Mouse (Mus musculus) c-Kit-negative CD71-positive TER-119-positive erythroid progenitor cells, embryonic 14.5 days (primary cell): ENCODE data around the gene Stxbp6.

Experiments used
- DNase-seq: peaks from one replicate; pipeline ENCODE4 v3.0.0-alpha.2; 2013; ENCODE audit warnings: low read depth, low spot score

The Stxbp6 gene

GRCm38 (mm10) chr12:44996274-44996673, 78.2 kb downstream of the Stxbp6 start:
- no peak for DNase-seq

GRCm38 (mm10) chr12:44993391-44993790, 81.1 kb downstream of the Stxbp6 start:
- no peak for DNase-seq

- no peak for DNase-seq
Observed at GRCm38 (mm10) chr12:44992847-44993246, 81.7 kb downstream of the Stxbp6 start.

- no peak for DNase-seq
Observed at GRCm38 (mm10) chr12:44990379-44990778, 84.1 kb downstream of the Stxbp6 start.

GRCm38 (mm10) chr12:44989011-44989410, 85.5 kb downstream of the Stxbp6 start:
- no peak for DNase-seq

- no peak for DNase-seq
Observed at GRCm38 (mm10) chr12:44987762-44988161, 86.7 kb downstream of the Stxbp6 start.

- DNase-seq: no peak
Observed at GRCm38 (mm10) chr12:44979316-44979848, 95.1 kb downstream of the Stxbp6 start.

GRCm38 (mm10) chr12:44975266-44975665, 99.2 kb downstream of the Stxbp6 start:
- DNase-seq: no peak

GRCm38 (mm10) chr12:44971477-44971876, 103.0 kb downstream of the Stxbp6 start:
- DNase-seq: no peak

- DNase-seq: no peak
Observed at GRCm38 (mm10) chr12:44967448-44967847, 107.1 kb downstream of the Stxbp6 start.

GRCm38 (mm10) chr12:44957474-44957873, 117.0 kb downstream of the Stxbp6 start:
- no peak for DNase-seq

GRCm38 (mm10) chr12:44953121-44953520, 121.4 kb downstream of the Stxbp6 start:
- DNase-seq: no peak

- no peak for DNase-seq
Observed at GRCm38 (mm10) chr12:44952072-44952471, 122.4 kb downstream of the Stxbp6 start.

GRCm38 (mm10) chr12:44950559-44950958, 124.0 kb downstream of the Stxbp6 start:
- no peak for DNase-seq

- no peak for DNase-seq
Observed at GRCm38 (mm10) chr12:44947823-44948222, 126.7 kb downstream of the Stxbp6 start.

GRCm38 (mm10) chr12:44940325-44940724, 134.2 kb downstream of the Stxbp6 start:
- no peak for DNase-seq

- DNase-seq: no peak
Observed at GRCm38 (mm10) chr12:44939106-44939505, 135.4 kb downstream of the Stxbp6 start.

GRCm38 (mm10) chr12:44932954-44933353, 141.6 kb downstream of the Stxbp6 start:
- DNase-seq: no peak

GRCm38 (mm10) chr12:44931716-44932115, 142.8 kb downstream of the Stxbp6 start:
- DNase-seq: no peak

- no peak for DNase-seq
Observed at GRCm38 (mm10) chr12:44928456-44928855, 146.1 kb downstream of the Stxbp6 start.

- no peak for DNase-seq
Observed at GRCm38 (mm10) chr12:44925901-44926300, 148.6 kb downstream of the Stxbp6 start.

- DNase-seq: no peak
Observed at GRCm38 (mm10) chr12:44923273-44923672, 151.2 kb downstream of the Stxbp6 start.

- no peak for DNase-seq
Observed at GRCm38 (mm10) chr12:44922241-44922640, 152.3 kb downstream of the Stxbp6 start.

- no peak for DNase-seq
Observed at GRCm38 (mm10) chr12:44919613-44920012, 154.9 kb downstream of the Stxbp6 start.
